Mouse (Mus musculus) brain, adult 2 months (tissue): ENCODE measurements around the gene Lrch3.
A peak's percentile ranks its signal among the peaks of the same experiment; 100 is the strongest.
"Not testable (repeated sequence)": the region's sequence is repeated elsewhere in the genome, so short reads cannot be mapped to it uniquely, and the experiment has no call there.

Experiments used
- DNase-seq: peaks from one replicate; pipeline ENCODE4 v3.0.0; 2011; ENCODE audit warnings: low read depth, low spot score

Lrch3 gene

DNA sequence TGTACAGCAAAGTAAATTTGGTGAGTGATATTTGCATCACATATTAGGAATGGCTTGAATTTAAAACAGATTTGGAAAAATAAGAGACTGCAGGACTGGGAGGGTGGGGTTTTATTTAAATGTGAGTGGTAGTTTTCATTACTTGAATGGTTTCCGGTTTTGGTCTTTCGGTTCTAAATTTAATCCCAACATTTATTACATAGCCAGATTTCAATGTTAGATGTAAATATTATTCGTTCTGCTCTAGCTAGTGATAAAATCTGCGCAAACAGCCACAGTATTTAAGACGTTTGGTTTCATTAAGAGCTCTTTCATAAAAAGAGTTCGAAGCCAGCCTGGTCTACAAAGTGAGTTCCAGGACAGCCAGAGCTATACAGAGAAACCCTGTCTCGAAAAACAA lies 688 bp upstream of the Lrch3 start:
- no peak for DNase-seq

DNA sequence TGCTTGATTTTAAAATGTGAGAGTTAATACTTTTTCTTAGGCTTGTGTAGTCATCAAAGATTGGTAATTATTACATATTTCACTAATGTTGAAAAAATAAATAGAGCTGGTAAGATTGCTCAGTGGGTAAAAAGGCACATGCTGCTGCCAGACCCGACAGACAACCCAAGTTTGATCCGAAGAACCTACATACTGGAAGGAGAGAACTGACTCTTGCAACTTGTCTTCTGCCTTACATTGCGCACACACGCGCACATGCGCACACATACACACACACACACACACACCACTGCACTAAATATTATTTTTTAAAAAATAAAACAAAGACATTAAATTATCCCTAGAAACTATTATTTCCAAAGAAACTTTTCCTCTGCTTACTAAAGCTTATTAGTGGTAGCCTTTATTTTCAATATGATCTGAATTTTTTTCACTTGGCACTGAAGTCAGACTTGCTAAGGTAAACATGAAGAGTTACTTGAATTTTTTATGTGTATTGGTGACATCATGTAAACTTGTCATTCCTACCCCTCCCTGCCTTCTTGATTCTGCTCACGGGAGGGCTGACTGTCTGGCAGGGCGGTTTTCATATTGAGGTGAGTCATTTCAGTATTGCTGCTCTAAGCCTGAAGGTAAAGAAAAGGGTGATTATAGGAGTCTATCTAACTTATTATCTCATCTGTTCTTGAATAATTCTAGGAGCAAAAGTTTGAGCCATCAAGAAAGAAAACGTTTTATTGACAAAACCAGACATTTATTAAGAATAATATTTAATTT lies 1.6 kb downstream of the Lrch3 start:
- no peak for DNase-seq

DNA sequence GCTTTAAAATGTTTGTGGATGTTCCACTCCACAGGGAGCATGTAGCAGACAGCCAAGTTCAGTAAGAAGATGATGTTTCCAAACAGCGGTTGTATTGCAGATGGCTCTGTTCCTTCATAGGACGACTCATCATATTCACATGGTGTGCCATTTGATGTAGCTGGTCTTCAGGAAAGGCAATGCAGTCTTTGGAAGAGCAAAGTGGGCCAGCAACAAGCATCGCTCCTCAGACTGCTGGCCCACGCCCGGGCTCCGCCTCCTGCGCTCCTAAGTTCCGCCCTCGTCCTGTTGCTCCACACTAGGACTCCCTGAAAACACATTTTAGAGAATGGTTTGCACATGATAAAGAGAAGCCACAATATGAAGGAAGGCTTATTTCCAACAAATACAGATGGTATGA lies 12.7 kb downstream of the Lrch3 start:
- DNase-seq, result peak; percentile 33

DNA sequence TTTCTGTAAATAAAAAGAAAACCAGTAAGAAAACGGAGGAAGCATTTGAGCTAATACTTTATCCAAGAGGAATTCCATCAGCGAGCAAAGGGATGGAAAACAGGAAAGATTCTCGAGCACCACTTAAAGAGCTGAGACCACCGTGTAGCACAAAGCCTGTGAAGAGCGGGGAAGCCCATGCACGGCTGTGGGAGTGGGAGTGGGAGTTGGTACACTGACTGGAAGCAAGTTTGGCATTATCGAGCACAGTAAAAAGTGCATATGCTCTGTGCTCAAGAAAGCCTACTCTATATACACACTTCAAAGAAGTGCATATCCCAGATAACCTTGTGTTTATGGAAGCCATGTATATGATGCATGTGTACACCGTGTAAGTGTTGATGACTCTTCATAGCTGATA lies 13.1 kb downstream of the Lrch3 start:
- no peak for DNase-seq

DNA sequence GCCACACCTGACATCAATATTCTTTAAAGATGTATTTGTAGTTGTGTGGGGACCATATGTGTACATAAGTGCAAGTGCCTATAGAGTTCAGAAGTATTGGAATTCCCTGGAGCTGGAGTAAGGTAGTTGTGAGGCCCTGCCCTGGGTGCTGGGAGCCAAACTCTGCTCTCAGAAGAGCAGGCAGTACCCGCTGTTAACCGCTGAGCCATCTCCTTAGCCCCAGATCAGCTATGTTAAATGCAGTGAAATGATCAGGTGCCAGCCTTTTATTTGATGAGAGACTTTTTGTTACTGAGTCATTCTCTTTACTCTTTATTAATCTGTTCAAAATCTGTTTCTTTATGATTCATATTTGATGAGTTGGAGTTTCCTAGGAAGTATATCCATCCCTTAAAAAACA lies 16.0 kb downstream of the Lrch3 start:
- peak; percentile 36 for DNase-seq

DNA sequence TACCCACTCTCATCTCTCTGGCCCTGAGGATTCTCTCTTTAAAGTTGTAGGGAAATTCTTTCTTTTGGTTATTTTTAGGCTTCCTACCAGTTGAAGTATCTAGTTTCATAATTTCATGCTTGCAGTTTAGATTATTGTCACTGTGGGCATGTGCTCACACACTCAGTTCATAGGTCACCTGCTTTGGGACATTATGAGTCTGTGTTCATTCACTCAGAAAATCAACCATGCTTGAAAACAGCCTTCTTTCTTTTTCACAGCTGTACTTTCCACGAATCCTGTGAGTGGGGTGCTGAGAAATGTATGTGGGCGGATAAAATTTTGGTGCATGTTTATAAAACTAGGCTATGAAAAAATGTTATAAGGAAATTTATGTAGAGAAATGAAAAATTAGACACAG lies 20.6 kb downstream of the Lrch3 start:
- peak; percentile 68 for DNase-seq

DNA sequence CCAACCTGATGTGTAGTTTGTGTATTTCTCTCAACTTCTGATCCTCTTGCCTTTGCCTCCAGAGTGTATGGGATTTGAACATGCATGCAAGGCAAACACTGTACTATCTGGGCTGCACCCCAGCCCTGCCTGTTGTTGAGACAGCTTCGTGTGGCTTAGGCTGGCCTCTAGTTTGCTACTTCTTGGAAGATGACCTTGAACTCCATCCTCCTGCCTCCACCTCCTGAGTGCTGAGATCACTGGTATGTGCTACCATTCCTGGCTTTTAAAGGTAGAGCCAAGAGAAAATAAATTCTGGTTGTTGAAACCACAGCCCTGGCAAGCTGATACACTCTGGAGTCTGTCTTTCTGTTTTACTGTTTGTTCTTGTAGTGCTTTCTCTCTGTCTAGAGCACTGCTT lies 21.2 kb downstream of the Lrch3 start:
- no peak for DNase-seq

DNA sequence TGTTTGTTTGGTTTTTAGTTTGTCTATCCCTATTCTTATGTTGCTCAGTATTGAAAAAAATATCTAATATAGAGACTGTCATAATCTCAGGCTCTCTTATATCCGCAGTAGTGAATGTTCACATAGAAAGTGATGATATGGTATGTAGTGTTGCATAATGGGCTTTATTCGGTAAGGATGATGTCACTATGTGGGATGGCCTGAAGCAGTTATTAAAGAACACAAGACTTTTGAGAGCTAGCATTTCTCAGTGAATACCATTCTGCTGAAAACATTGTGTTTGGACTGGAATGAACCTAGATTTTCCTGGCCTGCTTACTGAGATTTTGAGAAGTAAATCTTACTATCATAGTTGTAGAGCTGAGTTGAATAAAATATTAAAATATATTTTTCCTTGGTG lies 23.5 kb downstream of the Lrch3 start:
- no peak for DNase-seq

DNA sequence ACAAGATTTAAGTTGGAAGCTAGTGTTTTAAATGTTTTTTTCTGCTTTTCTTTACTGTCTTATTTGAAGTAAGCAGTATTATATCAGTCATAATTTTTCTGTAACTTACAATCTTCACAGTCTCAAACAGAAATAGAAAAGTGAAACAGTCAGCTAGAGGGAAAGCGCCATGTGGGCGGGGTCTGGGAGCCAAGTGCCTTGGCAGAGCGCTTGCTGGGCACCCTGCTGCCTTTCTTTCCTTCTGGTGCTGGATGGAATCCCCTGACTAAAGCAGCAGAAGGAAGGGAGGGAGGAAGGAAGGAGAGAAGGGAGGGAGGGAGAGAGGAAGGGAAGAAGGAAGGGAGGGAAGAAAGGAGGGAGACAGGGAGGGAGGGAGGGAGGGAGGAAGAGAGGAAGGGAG lies 25.4 kb downstream of the Lrch3 start:
- DNase-seq, result peak; percentile 92

DNA sequence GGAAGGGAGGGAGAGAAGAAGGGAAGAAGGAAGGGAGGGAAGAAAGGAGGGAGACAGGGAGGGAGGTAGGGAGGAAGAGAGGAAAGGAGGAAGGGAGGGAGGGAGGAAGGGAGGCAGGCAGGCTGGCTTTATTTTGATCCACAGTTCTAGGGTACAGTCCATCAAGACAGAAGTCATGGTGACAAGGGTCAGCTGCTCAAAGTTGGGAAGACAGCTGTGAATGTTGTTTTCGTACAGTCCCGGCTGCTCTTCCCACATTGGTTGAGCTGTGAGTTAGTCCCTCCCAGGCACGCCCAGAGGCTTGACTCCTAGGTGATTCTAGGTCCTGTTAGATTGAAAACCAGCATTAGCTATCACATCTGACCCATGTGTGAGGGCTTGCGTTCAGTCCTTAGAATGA lies 25.8 kb downstream of the Lrch3 start:
- not testable (repeated sequence) for DNase-seq

DNA sequence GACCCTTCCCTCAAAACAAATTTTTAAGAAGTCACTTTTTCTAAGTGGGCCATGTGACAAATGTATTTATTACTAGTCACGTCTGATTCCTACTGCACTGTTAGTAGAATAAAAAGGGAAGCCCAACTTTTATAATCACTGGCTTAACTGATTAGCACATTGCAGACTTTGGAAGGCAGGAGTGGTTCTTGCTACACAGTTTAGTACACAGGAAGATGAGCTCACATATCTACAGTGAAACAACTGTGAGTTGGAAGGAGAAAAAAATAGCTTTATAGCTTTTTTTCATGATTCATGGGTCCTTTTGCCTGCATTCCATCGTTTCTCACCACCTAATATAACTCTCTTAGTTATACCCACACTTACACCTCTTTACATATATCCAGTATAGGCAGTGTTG lies 27.3 kb downstream of the Lrch3 start:
- DNase-seq, result not testable (repeated sequence)

DNA sequence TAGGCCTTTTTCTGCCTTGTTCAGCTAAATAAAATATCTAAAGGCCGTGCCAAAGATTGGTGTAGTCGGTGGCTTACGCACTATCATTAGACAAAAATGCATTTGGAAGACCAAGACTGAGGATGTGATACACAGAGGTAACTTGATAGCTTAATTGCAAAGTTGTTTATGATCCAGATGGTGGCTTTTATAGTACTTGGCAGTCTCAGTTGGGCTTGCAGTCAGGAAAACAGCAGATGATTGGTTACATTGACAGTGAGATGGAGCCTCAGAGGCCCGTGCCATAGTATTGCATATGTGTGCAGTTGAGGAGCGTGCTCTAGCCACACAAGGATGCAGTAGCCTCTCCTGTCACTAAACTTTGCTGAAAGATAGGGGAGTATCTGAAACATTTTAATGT lies 28.8 kb downstream of the Lrch3 start:
- DNase-seq, result peak; percentile 48

DNA sequence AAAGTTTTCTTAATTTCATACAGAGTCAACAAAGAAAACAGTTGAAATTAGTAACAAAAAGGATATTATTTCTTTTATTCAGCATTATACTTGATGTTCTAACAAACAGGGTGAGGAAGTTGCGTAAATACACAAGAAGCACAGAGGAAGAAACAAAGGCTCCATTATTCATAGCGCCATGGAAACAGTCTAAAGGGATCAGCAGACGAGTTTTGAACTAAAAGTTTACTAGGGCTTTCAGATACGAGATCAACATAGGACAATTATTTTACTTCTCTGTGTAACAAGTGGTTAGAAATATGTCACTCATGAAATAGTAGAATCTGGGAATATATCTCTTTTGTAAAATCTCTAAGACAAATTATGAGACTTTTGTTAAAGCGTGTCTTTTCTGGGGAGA lies 31.5 kb downstream of the Lrch3 start:
- DNase-seq, result peak; percentile 39

DNA sequence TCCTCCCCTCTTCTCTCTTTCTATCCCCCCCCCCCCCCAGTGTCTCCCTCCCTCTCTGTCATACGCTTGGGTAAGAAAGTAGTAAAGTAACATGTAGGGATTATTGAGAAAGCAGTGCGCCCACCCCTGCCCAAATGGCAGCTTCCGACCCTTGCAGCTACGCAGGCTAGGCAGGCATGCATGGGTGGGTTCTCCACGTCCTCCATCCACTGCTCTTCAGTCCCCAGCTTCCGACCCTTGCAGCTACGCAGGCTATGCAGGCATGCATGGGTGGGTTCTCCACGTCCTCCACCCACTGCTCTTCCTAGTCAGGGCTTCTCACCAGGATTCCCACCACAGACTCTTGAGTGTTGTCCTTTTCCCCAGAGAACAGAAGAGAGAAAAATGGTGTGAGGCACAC lies 34.1 kb downstream of the Lrch3 start:
- no peak for DNase-seq

DNA sequence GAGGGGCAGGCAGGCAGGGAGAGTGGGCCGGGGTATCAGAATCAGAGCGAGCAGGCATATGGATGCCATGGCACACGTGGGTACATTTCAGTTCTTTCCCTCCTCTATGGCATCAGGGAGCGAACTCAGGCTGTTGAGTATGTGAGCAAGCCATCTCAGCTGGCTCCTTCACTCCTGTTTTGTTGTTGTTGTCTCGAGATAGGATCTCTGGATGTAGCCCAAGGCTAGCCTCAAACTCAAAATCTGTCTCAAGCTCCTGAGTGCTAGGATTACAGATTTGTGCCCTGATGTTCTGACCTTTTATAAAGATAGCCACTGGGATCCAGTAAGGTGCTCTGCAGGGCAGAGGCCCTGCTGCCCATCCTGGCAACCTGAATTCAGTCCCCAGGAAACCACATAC lies 34.8 kb downstream of the Lrch3 start:
- no peak for DNase-seq

DNA sequence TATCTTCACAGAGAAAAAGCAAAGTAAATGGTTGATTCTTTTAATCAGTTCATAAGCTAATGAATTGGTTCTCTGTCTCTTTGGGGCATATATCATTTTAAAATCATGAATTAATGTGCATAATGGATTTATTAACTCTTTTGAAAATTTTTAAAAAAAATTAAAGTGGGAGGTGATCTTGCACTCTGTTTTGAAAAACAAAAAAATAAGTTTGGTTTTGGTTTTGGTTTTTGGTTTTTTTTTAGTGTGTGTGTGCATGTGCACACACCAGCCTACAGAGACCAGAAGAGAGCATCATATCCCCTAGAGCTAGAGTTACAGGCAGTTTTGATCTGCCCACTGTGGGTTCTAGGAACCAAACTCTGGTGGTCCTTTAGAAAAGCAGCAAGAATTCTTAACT lies 35.4 kb downstream of the Lrch3 start:
- DNase-seq, result no peak

DNA sequence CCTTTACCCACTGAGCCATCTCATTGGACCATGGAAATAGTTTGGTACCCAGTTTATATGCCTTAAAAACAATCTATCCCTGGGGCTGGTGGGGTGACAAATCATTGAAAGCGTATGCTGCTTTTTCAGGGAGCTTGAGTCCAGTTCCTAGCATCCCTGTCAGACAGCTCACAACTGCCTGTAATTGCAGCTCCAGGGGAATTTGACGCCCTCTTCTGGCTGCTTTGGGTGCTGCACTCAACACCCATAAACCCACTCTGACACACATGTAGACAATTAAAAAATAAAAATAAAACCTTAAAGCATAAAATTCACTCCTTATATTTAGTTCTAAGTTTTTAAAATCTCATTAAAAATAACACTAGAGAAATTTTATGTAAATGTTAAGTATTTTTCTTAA lies 37.2 kb downstream of the Lrch3 start:
- DNase-seq, result no peak

DNA sequence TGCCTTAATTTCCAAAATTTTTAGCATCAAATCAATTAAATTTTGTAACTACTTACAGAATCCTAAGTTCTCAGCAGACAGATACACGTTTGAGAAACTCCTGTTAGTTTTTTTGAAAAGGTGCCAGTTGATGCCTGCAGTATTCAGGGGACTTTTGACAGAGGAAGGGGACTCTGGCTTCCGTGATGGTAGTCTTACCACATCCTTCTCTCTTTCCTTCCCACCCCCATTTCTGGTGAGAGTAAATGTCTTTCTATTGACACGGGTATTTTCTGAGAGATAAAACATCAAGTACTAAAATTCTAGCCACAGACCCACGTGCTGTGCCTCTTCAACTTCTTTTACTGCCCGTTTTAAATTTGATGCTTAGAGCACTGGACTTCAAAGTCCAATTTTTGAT lies 39.9 kb downstream of the Lrch3 start:
- no peak for DNase-seq

DNA sequence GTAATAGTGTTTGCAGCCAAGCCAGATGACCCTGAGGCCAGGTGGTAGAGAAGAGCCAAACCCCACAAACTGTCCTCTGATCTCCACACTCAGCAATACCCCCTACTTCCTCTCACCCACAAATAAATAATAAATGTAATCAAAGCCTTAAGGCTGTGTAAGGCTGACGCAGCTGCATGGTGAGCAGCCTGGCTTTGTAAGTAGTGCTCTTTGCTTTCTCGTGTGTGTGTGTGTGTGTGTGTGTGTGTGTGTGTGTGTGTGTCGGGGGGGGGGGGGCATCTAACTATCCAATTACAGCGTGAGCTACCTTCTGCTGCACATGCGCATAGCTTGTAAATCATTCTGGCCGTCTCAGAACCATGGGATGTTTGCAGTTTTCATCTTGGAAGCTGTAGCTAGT lies 40.4 kb downstream of the Lrch3 start:
- DNase-seq, result no peak

DNA sequence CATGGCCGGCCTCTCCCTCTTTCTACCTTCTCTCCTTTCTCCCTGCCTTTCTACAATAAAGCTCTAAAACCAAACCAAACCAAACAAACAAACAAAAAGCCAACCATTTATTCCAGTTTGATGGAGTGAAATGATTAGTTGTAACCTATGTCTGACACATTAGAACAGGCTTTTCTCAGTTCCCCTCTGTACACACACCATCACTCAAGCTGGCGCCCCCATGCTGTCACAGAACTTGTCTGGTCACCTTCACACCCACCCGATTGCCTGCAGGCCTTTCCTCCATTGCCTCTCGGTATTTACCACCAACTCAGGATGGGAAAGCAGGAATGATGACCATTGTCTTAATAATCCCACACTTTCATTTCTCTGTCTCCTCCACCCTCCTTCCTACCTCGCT lies 43.0 kb downstream of the Lrch3 start:
- DNase-seq, result no peak

DNA sequence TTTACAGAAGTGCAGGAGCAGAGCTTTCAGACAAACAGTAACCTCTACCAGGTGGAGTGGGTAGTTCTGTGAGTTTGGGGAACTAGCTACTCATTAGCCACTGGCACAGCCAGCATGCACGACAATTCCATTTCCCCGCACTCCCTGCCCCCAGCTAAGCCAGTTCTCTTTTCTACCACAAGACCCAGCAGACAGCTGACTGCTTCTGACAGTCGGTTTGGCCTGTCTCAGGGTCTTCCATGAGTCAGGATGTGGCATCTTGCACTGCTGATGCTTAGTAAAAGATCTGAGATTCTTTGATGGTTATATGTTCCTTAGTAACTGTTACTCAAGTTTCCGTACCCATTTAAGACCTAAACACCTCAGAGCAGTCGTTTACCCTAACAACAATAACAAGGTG lies 58.6 kb downstream of the Lrch3 start:
- no peak for DNase-seq

DNA sequence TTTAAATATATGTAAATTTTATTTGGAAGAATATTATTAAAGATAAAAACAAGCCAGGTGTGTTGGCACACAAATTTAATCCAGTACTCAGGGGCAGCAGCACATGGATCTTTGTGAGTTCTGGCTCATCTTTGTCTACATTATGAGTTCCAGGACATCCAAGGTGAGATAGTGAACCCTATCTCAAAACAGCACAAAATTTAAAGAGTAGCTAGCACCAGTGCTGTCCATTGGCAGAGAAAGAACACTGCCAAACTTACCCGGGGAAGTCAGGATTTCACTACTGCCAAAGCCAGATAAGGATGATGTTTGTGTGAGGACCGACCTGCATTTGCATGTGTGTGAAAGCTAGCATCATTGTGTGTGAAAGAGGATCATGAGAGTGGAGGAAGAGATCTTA lies 59.1 kb downstream of the Lrch3 start:
- DNase-seq, result no peak

DNA sequence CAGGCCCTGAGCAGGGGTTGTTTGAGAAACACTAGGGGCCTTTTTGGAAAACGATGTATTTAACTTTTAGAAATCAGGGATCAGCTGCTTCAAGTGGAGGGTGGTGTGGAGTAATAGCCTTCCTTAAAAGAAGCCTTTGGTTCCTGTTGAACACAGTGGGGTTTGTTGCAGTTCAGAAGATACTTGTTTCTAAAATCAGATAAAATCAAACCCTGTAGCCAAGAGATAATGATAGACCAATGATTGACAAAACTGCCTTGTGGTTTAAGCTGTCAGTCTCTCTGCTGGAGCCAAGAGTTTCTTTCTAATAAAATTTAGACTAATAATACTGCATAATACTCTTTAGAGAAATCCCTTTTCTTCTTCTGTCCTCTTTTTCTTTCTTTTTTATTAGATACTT lies 66.3 kb downstream of the Lrch3 start:
- no peak for DNase-seq

DNA sequence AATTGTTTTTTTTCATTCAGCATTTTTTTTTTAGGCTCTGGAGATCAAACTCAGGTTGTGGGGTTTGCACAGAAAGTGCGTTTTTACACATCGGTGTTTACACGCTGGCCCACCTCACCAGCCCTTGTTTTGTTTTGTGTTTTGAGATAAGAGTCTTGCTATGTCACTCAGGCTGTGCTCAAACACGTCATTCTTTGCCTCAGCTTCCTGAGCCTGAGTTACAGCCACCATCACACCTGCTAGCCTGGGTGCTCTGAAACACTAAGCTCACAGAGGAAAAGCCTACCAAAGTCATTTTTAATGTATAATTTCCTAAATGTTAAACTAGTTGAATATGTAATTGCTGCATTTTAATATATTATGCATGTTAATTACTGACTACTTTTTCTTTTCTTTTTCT lies 67.5 kb downstream of the Lrch3 start:
- DNase-seq, result no peak
